Mouse (Mus musculus): ENCODE measurements around the gene Dcst2. TPM values are rescaled to one million over a fixed set of nuclear protein-coding genes. Genes with fewer than 3 reads are reported as not detected.
A peak's percentile ranks its signal among the peaks of the same experiment; 100 is the strongest.

Dcst2 gene
- total and polyA plus RNA-seq, 3 experiments = 0.06 TPM; not detected in 2

GRCm38 (mm10) chr3:89388134-89388881 is 26.5 kb downstream of the Dcst2 start:
- Histone ChIP-seq H3K9ac (ENCODE audit: control insufficient read depth, low read depth, low read length, poor library complexity, severe bottlenecking) (peak overlapping the region; percentile 10; the same call in 1 of the 2 replicates), H3K4me3 (ENCODE audit: control insufficient read depth in 1 of 2, insufficient read depth in 1 of 2, low read depth in 2 of 2, low read length in 2 of 2) (no peak overlapping the region), H3K4me1 (ENCODE audit: control insufficient read depth in 1 of 2, insufficient read depth in 2 of 2, low read length in 2 of 2) (peaks cover 11 to 36% of the 10 kb centered on the region in 2 experiments), H3K27ac (ENCODE audit: control insufficient read depth, low read depth, low read length) (peak overlapping the region; percentile 33; the same call in 1 of the 2 replicates), H3K36me3 (ENCODE audit: control insufficient read depth in 1 of 2, insufficient read depth in 2 of 2, low read length in 2 of 2) (peaks cover 0 to 30% of the 10 kb centered on the region in 2 experiments; a peak in 2 of 4 replicates), H3K79me2 (ENCODE audit: control insufficient read depth, insufficient read depth, low read length, poor library complexity) (peaks cover 16% of the 10 kb centered on the region), H3K27me3 (ENCODE audit: control insufficient read depth in 1 of 2, insufficient read depth in 2 of 2, low read length in 2 of 2) (no peaks in the 10 kb centered on the region), H3K9me3 (replicated peaks; ENCODE audit: insufficient read depth, low read length) (no peaks in the 10 kb centered on the region)
- DNase-seq (ENCODE audit: low read depth, low spot score) = peak; percentile 70
- no peak for TF ChIP-seq KAT2A (conservative IDR thresholded peaks at IDR 0.05; ENCODE audit: low read depth, low read length)
- TF ChIP-seq TAL1 (IDR thresholded peaks at IDR 0.05; ENCODE audit: low read length) = peak; percentile 49
- peak; percentile 44 for TF ChIP-seq SIN3A (IDR thresholded peaks at IDR 0.05; ENCODE audit: low read length)
- TF ChIP-seq ZKSCAN1 (IDR thresholded peaks at IDR 0.05; ENCODE audit: low read depth, low read length) = no peak
- TF ChIP-seq BHLHE40 (IDR thresholded peaks at IDR 0.05; ENCODE audit: borderline replicate concordance, low read depth, low read length) = peak; percentile 28; the same call in 1 of the 2 replicates
- no peak for TF ChIP-seq MYC (IDR thresholded peaks at IDR 0.05; ENCODE audit: low read depth, low read length)
- no peak for TF ChIP-seq SMC3 (IDR thresholded peaks at IDR 0.05; ENCODE audit: low read depth, low read length)
- peak; percentile 48; the same call in 1 of the 2 replicates for TF ChIP-seq TCF12 (IDR thresholded peaks at IDR 0.05; ENCODE audit: low read depth, low read length)
- TF ChIP-seq ZC3H11A (IDR thresholded peaks at IDR 0.05; ENCODE audit: low read depth, low read length) = no peak
- no peak for TF ChIP-seq RCOR1 (IDR thresholded peaks at IDR 0.05; ENCODE audit: low read depth, low read length)
- no peak for TF ChIP-seq CHD1 (IDR thresholded peaks at IDR 0.05; ENCODE audit: low read depth, low read length)
- no peak for TF ChIP-seq MAX (IDR thresholded peaks at IDR 0.05; ENCODE audit: low read length)
- TF ChIP-seq POLR2A (IDR thresholded peaks at IDR 0.05; ENCODE audit: control insufficient read depth in 1 of 2, insufficient read depth in 1 of 2, low read depth in 1 of 2, low read length in 2 of 2, poor library complexity in 1 of 2) = no peak
- no peak for TF ChIP-seq NELFE (IDR thresholded peaks at IDR 0.05; ENCODE audit: low read depth, low read length)
- TF ChIP-seq ZNF384 (IDR thresholded peaks at IDR 0.05; ENCODE audit: low read depth, low read length) = no peak
- no peak for TF ChIP-seq CTCF (IDR thresholded peaks at IDR 0.05 in 2 of 3, conservative IDR thresholded peaks at IDR 0.05 in 1 of 3; ENCODE audit: control insufficient read depth in 1 of 3, insufficient read depth in 1 of 3, low read depth in 2 of 3, low read length in 3 of 3, poor library complexity in 1 of 3, severe bottlenecking in 1 of 3)
- TF ChIP-seq POLR2AphosphoS2 (IDR thresholded peaks at IDR 0.05; ENCODE audit: low read length) = no peak
- TF ChIP-seq POLR2AphosphoS5 (IDR thresholded peaks at IDR 0.05; ENCODE audit: borderline replicate concordance, low read depth, low read length) = no peak
- no peak for TF ChIP-seq MYB (IDR thresholded peaks at IDR 0.05; ENCODE audit: low read depth, low read length)
- no peak for TF ChIP-seq NRF1 (IDR thresholded peaks at IDR 0.05; ENCODE audit: insufficient read depth, low read depth, low read length, poor library complexity, severe bottlenecking)
- no peak for TF ChIP-seq TBP (IDR thresholded peaks at IDR 0.05; ENCODE audit: low read depth, low read length)
- no peak for TF ChIP-seq MEF2A (IDR thresholded peaks at IDR 0.05; ENCODE audit: extremely low read depth, insufficient replicate concordance, low read depth, low read length, poor library complexity, severe bottlenecking)
- peak in 1 of 2 experiments; percentile 63; a peak in 2 of 4 replicates for TF ChIP-seq EP300 (IDR thresholded peaks at IDR 0.05; ENCODE audit: low read depth in 1 of 2, low read length in 2 of 2)
- no peak for TF ChIP-seq UBTF (IDR thresholded peaks at IDR 0.05; ENCODE audit: borderline replicate concordance, insufficient read depth, low read depth, low read length)
- no peak for TF ChIP-seq ETS1 (IDR thresholded peaks at IDR 0.05; ENCODE audit: low read depth, low read length)
- no peak for TF ChIP-seq USF2 (IDR thresholded peaks at IDR 0.05; ENCODE audit: borderline replicate concordance in 1 of 2, insufficient read depth in 1 of 2, low read depth in 1 of 2, low read length in 2 of 2)
- TF ChIP-seq GATA1 (IDR thresholded peaks at IDR 0.05; ENCODE audit: low read depth, low read length) = no peak
- no peak for TF ChIP-seq E2F4 (IDR thresholded peaks at IDR 0.05; ENCODE audit: borderline replicate concordance, low read depth, low read length)
- TF ChIP-seq MXI1 (IDR thresholded peaks at IDR 0.05; ENCODE audit: low read depth, low read length) = no peak
- TF ChIP-seq USF1 (IDR thresholded peaks at IDR 0.05; ENCODE audit: low read depth, low read length) = no peak
- no peak for TF ChIP-seq CHD2 (IDR thresholded peaks at IDR 0.05; ENCODE audit: low read length)
- no peak for TF ChIP-seq ELF1 (IDR thresholded peaks at IDR 0.05; ENCODE audit: low read depth, low read length)
- no peak for TF ChIP-seq MAFK (IDR thresholded peaks at IDR 0.05; ENCODE audit: borderline replicate concordance, low read depth, low read length)
- 0 out of 2 replicates have a peak, but pooled peaks have one; percentile 25 for TF ChIP-seq MAZ (IDR thresholded peaks at IDR 0.05; ENCODE audit: low read depth, low read length)
- TF ChIP-seq JUND (IDR thresholded peaks at IDR 0.05; ENCODE audit: low read depth, low read length) = no peak
- TF ChIP-seq RAD21 (IDR thresholded peaks at IDR 0.05; ENCODE audit: low read depth, low read length) = no peak
